ENCODE assay signal across 8 mouse cellular contexts in the genomic region with DNA sequence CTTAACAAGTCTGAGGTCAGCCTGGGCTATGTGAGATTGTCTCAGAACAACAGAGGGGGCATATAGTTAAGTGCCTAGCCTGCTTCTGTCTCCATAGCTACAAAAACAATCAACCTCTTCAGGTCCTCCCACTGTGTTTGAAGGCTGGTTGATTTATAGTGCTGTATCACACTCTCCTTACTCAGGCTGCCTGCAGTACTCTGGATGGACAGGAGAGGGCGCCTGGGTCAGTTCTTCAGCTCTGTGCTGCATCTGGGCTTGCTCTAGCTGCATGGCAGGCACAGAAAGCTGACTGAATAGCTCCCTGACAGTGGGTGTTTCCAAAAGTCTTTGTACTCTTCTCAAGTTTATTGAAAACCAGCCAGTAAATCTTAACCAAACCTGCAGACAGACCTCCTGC. TPM values are rescaled to one million over a fixed set of nuclear protein-coding genes. Genes with fewer than 3 reads are reported as not detected.
A peak's percentile ranks its signal among the peaks of the same experiment; 100 is the strongest.
DNase-seq lines count a peak whose midpoint lies in the region; ATAC-seq and TF ChIP-seq lines count a peak whose summit lies in the region.

No protein-coding gene starts in this region.

- peaks cover 72% of the 10 kb centered on the region for H3K79me2 ChIP-seq in C2C12 (ENCODE audit: control insufficient read depth, insufficient read depth)

- peak; percentile 93 for DNase-seq in brain, adult 2 months (ENCODE audit: low read depth, low spot score)
- DNase-seq in spleen, postnatal 4 days (ENCODE audit: low spot score in 2 of 2): peak; percentile 89 to 97

- peak overlapping the region; percentile 71 for H3K27ac ChIP-seq in heart, embryonic 11.5 days (ENCODE audit: low read depth, low read length)
- H3K27ac ChIP-seq in kidney, embryonic 15.5 days: no peak overlapping the region
- H3K27ac ChIP-seq in limb, embryonic 15.5 days: no peak overlapping the region

- no peak overlapping the region for H3K9ac ChIP-seq in heart, embryonic 11.5 days (ENCODE audit: low read depth, low read length)
- H3K9ac ChIP-seq in kidney, embryonic 15.5 days: no peak overlapping the region
- H3K9ac ChIP-seq in limb, embryonic 15.5 days: no peak overlapping the region

- no peaks in the 10 kb centered on the region for H3K9me3 ChIP-seq in heart, embryonic 11.5 days (replicated peaks; ENCODE audit: control insufficient read depth, low read length)
- no peaks in the 10 kb centered on the region for H3K9me3 ChIP-seq in kidney, embryonic 15.5 days (replicated peaks)
- H3K9me3 ChIP-seq in limb, embryonic 15.5 days: no peaks in the 10 kb centered on the region

- peak; percentile 55 for TF ChIP-seq CTCF in C2C12 (IDR thresholded peaks at IDR 0.05; ENCODE audit: control insufficient read depth, insufficient read depth, insufficient read length)

- ATAC-seq in erythroblast, adult 5-6 weeks (replicated peaks; ENCODE audit: low FRiP score, poor library complexity, severe bottlenecking): peak; percentile 90
- peak; percentile 80 for ATAC-seq in heart, embryonic 11.5 days (replicated peaks; ENCODE audit: insufficient number of reproducible peaks, low FRiP score, low TSS enrichment)
- ATAC-seq in kidney, embryonic 15.5 days (replicated peaks; ENCODE audit: low FRiP score): peak; percentile 91
- peak; percentile 78 for ATAC-seq in limb, embryonic 15.5 days (ENCODE audit: insufficient number of reproducible peaks, low FRiP score, low TSS enrichment, low read depth)
- peak; percentile 91 for ATAC-seq in monocyte, adult 5-6 weeks (replicated peaks; ENCODE audit: insufficient number of reproducible peaks, low FRiP score, low TSS enrichment, poor library complexity, severe bottlenecking)

- no peak overlapping the region for H3ac ChIP-seq in C2C12 (ENCODE audit: control insufficient read depth, insufficient read length, low read depth)

- peaks cover 40% of the 10 kb centered on the region for H3K4me1 ChIP-seq in heart, embryonic 11.5 days (ENCODE audit: control insufficient read depth, insufficient read depth, low read length)
- peaks cover 8% of the 10 kb centered on the region for H3K4me1 ChIP-seq in kidney, embryonic 15.5 days
- 0 out of 2 replicates have a peak, but pooled peaks cover 2% of the 10 kb centered on the region for H3K4me1 ChIP-seq in limb, embryonic 15.5 days

- H3K79me3 ChIP-seq in C2C12 (ENCODE audit: low read depth): peaks cover 22% of the 10 kb centered on the region

- H3K4me3 ChIP-seq in C2C12 (ENCODE audit: insufficient read depth, poor library complexity, severe bottlenecking): no peak overlapping the region
- no peak overlapping the region for H3K4me3 ChIP-seq in heart, embryonic 11.5 days (ENCODE audit: low read depth, low read length)
- no peak overlapping the region for H3K4me3 ChIP-seq in kidney, embryonic 15.5 days (replicated peaks)
- no peak overlapping the region for H3K4me3 ChIP-seq in limb, embryonic 15.5 days

- no peaks in the 10 kb centered on the region for H3K27me3 ChIP-seq in C2C12 (ENCODE audit: control insufficient read depth, insufficient read depth, insufficient read length)
- no peaks in the 10 kb centered on the region for H3K27me3 ChIP-seq in heart, embryonic 11.5 days (ENCODE audit: control insufficient read depth, insufficient read depth, low read length)
- H3K27me3 ChIP-seq in kidney, embryonic 15.5 days: no peaks in the 10 kb centered on the region
- no peaks in the 10 kb centered on the region for H3K27me3 ChIP-seq in limb, embryonic 15.5 days

- H3K4me2 ChIP-seq in heart, embryonic 11.5 days: no peak overlapping the region
- H3K4me2 ChIP-seq in kidney, embryonic 15.5 days: no peak overlapping the region
- H3K4me2 ChIP-seq in limb, embryonic 15.5 days: no peak overlapping the region

- WGBS in heart, embryonic 11.5 days (ENCODE audit: insufficient replicate concordance): 0% methylated on average over 1 of the region's 1 CpGs
- whole genome bisulfite sequencing in kidney, embryonic 15.5 days: 0% methylated on average over 1 of the region's 1 CpGs
- 0% methylated on average over 1 of the region's 1 CpGs for WGBS in limb, embryonic 15.5 days

- no peaks in the 10 kb centered on the region for H3K36me3 ChIP-seq in C2C12 (ENCODE audit: control insufficient read depth, insufficient read depth)
- no peaks in the 10 kb centered on the region for H3K36me3 ChIP-seq in heart, embryonic 11.5 days (ENCODE audit: control insufficient read depth, insufficient read depth, low read length)
- peaks cover 6% of the 10 kb centered on the region; the same call in 1 of the 2 replicates for H3K36me3 ChIP-seq in kidney, embryonic 15.5 days
- H3K36me3 ChIP-seq in limb, embryonic 15.5 days: peaks cover 3% of the 10 kb centered on the region; the same call in 1 of the 2 replicates

TF ChIP-seq in C2C12, 6 proteins besides CTCF, POLR2A, EP300 and RAD21:
- TF ChIP-seq MYOD1 (IDR thresholded peaks at IDR 0.05; ENCODE audit: control insufficient read depth, insufficient read length, low read depth) (no peak), FOSL1 (IDR thresholded peaks at IDR 0.05; ENCODE audit: insufficient read depth, low read length, poor library complexity, severe bottlenecking) (no peak), USF1 (IDR thresholded peaks at IDR 0.05; ENCODE audit: low read depth) (no peak), MAX (IDR thresholded peaks at IDR 0.05) (no peak), MYOG (IDR thresholded peaks at IDR 0.05; ENCODE audit: control insufficient read depth, extremely low read depth, insufficient read length) (no peak), CEBPB (IDR thresholded peaks at IDR 0.05; ENCODE audit: low read depth) (no peak)

RNA-seq across cellular contexts. Expression of a gene that starts 11.3 kb away (rescaled TPM):
- 27.5 TPM for polyA plus RNA-seq in C2C12 (2012; fragmentation: generic; extraction: Trizol)
- 6.5 and 7.7 TPM in 2 replicates for total RNA-seq in erythroblast, adult 5-6 weeks (2015; ENCODE audit: low replicate concordance)
- total RNA-seq in erythroblast, adult 5-6 weeks (2017; ENCODE audit: low replicate concordance): 2.1 and 5.6 TPM in 2 replicates
- 41.2 and 41.6 TPM in 2 replicates for polyA plus RNA-seq in heart, embryonic 11.5 days (2014; fragmentation: Nextera tagmentation; extraction: Ambion mirVana)
- polyA plus RNA-seq in kidney, embryonic 15.5 days (2015; fragmentation: Nextera tagmentation; extraction: Ambion mirVana): 38.8 and 40.5 TPM in 2 replicates
- polyA plus RNA-seq in limb, embryonic 15.5 days (2015; fragmentation: Nextera tagmentation; extraction: Ambion mirVana): 28.4 and 31.5 TPM in 2 replicates
- total RNA-seq in monocyte, adult 5-6 weeks (2017): 11.5 to 32.0 TPM (median 14.7 TPM) in 3 replicates

RNA-seq across cellular contexts. Expression of a gene that starts 27.1 kb away (rescaled TPM):
- polyA plus RNA-seq in C2C12 (2012; fragmentation: generic; extraction: Trizol): 0.05 TPM
- total RNA-seq in erythroblast, adult 5-6 weeks (2015; ENCODE audit: low replicate concordance): 0.19 TPM in 1 of 2 replicates, not detected in the other
- not detected in 2 replicates for total RNA-seq in erythroblast, adult 5-6 weeks (2017; ENCODE audit: low replicate concordance)
- 1.3 and 1.4 TPM in 2 replicates for polyA plus RNA-seq in heart, embryonic 11.5 days (2014; fragmentation: Nextera tagmentation; extraction: Ambion mirVana)
- 2.7 and 3.3 TPM in 2 replicates for polyA plus RNA-seq in kidney, embryonic 15.5 days (2015; fragmentation: Nextera tagmentation; extraction: Ambion mirVana)
- 2.4 and 3.0 TPM in 2 replicates for polyA plus RNA-seq in limb, embryonic 15.5 days (2015; fragmentation: Nextera tagmentation; extraction: Ambion mirVana)
- 0.19 to 0.32 TPM in 2 of 3 replicates, not detected in the other for total RNA-seq in monocyte, adult 5-6 weeks (2017)

RNA-seq across cellular contexts. Expression of a gene that starts 32.2 kb away (rescaled TPM):
- 145 TPM for polyA plus RNA-seq in C2C12 (2012; fragmentation: generic; extraction: Trizol)
- 34.6 and 35.9 TPM in 2 replicates for total RNA-seq in erythroblast, adult 5-6 weeks (2015; ENCODE audit: low replicate concordance)
- total RNA-seq in erythroblast, adult 5-6 weeks (2017; ENCODE audit: low replicate concordance): 32.5 and 56.6 TPM in 2 replicates
- 61.9 and 102 TPM in 2 replicates for polyA plus RNA-seq in heart, embryonic 11.5 days (2014; fragmentation: Nextera tagmentation; extraction: Ambion mirVana)
- polyA plus RNA-seq in kidney, embryonic 15.5 days (2015; fragmentation: Nextera tagmentation; extraction: Ambion mirVana): 87.4 and 89.8 TPM in 2 replicates
- polyA plus RNA-seq in limb, embryonic 15.5 days (2015; fragmentation: Nextera tagmentation; extraction: Ambion mirVana): 73.8 and 84.0 TPM in 2 replicates
- total RNA-seq in monocyte, adult 5-6 weeks (2017): 230 to 263 TPM (median 254 TPM) in 3 replicates

RNA-seq across cellular contexts. Expression of a gene that starts 40.4 kb away (rescaled TPM):
- 0.05 TPM for polyA plus RNA-seq in C2C12 (2012; fragmentation: generic; extraction: Trizol)
- not detected in 2 replicates for total RNA-seq in erythroblast, adult 5-6 weeks (2015; ENCODE audit: low replicate concordance)
- total RNA-seq in erythroblast, adult 5-6 weeks (2017; ENCODE audit: low replicate concordance): not detected in 2 replicates
- 0.34 TPM in 1 of 2 replicates, not detected in the other for polyA plus RNA-seq in heart, embryonic 11.5 days (2014; fragmentation: Nextera tagmentation; extraction: Ambion mirVana)
- polyA plus RNA-seq in kidney, embryonic 15.5 days (2015; fragmentation: Nextera tagmentation; extraction: Ambion mirVana): 0.13 TPM in 1 of 2 replicates, not detected in the other
- 0.16 and 0.19 TPM in 2 replicates for polyA plus RNA-seq in limb, embryonic 15.5 days (2015; fragmentation: Nextera tagmentation; extraction: Ambion mirVana)
- total RNA-seq in monocyte, adult 5-6 weeks (2017): 1.9 TPM in 1 of 3 replicates, not detected in the others

RNA-seq across cellular contexts. Expression of a gene that starts 43.0 kb away (rescaled TPM):
- polyA plus RNA-seq in C2C12 (2012; fragmentation: generic; extraction: Trizol): 107 TPM
- not detected in 2 replicates for total RNA-seq in erythroblast, adult 5-6 weeks (2015; ENCODE audit: low replicate concordance)
- total RNA-seq in erythroblast, adult 5-6 weeks (2017; ENCODE audit: low replicate concordance): not detected in 2 replicates
- 25.3 and 31.2 TPM in 2 replicates for polyA plus RNA-seq in heart, embryonic 11.5 days (2014; fragmentation: Nextera tagmentation; extraction: Ambion mirVana)
- polyA plus RNA-seq in kidney, embryonic 15.5 days (2015; fragmentation: Nextera tagmentation; extraction: Ambion mirVana): 8.3 and 9.2 TPM in 2 replicates
- polyA plus RNA-seq in limb, embryonic 15.5 days (2015; fragmentation: Nextera tagmentation; extraction: Ambion mirVana): 21.4 and 48.2 TPM in 2 replicates
- total RNA-seq in monocyte, adult 5-6 weeks (2017): not detected in 3 replicates
